Mouse (Mus musculus) heart, adult 8-10 months (tissue): ENCODE data around the gene Ccdc117. TPM values are rescaled to one million over a fixed set of nuclear protein-coding genes. Genes with fewer than 3 reads are reported as not detected.
A peak's percentile ranks its signal among the peaks of the same experiment; 100 is the strongest.
"Not testable (repeated sequence)": the region's sequence is repeated elsewhere in the genome, so short reads cannot be mapped to it uniquely, and the experiment has no call there.

ENCODE experiments used
- DNase-seq: peaks from one replicate; pipeline ENCODE4 v3.0.0; 2022; ENCODE audit warnings: low spot score
- total RNA-seq, 4 experiments: library from RNA; stranded (reverse); gene quantifications; 2 replicates each; pipeline ENCODE4 v1.2.4; 2022

Gene Ccdc117
- total RNA-seq, 4 experiments from 2014 or later: 19.8 to 27.1 (median 22.6) TPM

DNA sequence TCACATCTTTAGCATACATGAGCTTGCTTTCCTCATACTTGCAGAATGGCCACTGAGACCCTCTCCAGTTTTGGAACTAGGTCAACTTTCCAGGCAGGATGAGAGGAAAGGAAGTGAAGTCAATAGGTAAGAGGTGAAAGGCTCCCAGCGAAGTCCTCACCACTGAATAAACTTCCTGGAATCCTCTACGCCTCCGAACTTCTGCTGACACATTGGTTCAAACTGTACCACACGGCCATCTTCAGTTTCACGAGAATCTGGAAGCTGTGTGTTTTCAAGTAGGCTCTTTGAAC lies 31.9 kb downstream of the Ccdc117 start:
- DNase-seq: no peak

DNA sequence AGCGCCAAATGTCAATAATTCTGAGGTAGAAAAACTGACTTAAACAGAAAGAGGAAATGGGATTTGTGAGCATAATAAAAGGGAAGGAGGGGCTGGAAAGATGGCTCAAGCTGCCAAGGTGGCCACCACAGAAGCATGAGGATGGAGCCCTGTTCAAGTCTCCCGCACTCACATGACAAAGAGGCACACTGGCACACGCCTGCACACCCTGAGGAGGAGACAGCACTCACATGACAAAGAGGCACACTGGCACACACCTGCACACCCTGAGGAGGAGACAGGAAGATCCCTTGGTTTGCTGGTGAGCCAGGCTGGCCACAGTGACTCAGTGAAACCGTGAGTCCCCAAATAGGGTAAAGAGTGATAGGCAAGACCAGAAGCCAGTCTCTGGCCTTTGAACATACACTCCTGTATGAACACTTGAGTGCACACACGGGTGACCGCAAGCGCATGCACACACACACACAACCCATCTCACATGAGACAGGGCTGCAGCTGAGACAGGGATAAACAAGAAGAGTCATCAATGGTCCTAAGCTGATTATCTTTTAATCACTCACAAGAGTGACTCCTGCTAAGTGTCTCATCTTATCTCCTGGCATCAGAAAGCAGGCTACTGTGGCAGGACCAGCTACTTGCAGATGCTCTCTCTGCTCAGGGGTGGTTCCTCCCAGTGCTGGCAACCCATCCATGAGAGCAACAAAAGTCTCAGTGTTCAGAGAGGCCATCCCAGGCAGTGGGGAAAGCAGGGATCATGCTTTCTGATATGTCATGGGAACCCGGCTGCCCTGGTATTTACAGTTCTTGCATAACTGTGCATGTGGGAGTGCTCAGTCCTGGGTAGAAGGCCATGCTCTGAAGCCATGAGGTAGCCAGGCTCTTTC lies 32.5 kb downstream of the Ccdc117 start:
- no peak for DNase-seq

DNA sequence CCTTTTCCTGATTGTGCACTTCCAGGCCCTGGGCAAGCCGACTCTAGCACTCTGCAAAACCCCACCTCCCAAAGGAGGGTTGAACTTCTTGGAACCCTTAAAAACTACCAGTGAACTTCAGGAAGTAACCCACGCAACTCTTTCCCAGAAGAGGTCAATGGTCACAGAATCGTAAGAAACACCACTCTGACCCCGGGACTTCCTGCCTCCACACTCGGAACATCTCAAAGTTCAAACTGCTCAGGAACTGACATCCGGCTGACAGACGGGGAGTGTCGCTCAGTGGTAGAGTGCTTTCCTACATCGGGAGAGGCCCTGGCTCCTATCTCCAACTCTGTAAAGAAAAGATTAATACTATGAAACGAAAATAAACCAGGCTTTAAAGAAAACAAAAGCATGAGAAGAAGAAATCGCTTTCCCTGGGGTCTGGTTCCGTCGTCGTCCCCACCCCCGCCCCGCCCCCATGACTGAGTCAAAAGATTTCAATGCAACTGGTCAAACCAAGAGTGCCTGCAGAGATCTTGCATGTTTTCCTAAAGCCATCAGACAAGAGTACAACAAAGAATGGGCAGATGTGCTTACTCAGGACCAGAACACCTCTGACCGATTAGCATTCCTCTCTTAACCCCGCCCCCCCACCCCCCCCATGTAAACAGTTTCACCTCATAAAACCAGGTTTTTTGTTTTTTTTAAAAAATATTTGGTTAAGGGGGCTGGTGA lies 36.0 kb downstream of the Ccdc117 start:
- DNase-seq: peak; percentile 70

DNA sequence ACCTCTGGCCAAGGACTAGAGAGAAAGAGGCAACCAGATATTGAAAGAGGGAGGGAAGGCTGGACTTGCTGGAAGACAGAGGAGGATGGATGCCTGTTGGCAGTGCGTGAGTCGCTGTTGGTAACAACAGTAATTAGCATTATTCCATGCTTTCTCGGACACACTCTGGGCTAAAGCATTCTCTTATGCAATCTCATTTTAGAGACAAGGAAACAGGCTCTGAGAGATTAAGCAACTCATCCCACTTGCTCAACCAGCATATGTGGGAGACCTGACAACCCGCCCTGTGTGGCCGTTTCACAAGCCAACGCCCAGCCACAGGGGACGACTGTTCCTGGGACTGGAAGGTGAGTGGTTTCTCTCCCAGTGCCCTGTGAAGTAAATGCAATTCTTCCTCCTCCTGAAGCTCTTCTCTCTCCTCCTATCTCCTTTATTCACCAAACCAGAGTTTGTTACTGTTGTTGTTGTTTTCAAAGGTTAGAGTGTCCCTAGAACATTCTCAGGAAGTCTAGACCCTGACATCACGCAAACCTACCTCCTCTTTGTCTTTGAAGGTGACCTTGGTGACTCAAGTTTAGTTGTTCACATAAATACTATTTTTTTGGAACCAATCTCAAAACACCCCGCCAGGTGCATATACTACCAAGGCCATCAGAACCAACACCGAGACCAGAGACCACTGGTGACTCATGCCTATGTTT lies 39.5 kb downstream of the Ccdc117 start:
- DNase-seq: no peak

DNA sequence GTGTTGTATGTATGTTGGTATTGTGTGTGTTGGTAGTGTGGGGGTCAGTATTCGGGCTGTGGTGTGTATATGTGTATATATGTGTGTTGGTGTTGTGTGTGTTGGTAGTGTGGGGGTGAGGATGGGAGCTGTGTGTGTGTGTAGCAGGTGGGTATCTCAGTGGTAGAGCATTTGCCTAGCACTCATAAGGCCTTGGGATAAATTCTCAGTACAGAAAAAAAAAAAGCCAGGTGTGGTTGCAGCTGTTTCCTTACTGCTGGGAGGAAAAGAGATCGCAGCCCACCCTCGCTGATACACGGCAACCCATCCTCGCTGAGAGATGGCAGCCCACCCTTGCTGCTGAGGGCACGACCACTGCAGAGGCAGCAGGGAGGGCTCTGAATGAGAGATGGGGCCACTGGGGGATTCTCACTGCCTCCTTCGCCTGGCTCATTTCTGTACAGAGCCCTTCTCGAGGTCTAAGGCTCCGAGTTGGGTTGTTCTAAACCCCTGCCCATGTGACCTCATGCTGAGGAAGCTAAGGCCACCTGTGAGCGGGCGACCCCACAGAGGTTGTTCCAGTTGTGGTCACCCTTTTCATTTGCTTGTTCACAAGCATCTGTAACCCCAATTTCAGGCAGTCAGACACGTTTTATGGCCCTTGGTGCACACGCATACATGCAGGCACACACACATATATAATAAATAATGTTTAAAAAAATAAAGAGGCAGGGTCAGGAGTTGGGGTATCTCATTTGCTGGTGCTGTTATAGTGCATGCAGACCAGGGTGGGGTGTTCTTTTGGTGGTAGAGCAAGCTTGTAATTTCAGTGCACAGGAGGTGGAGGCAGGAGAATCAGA lies 40.9 kb downstream of the Ccdc117 start:
- DNase-seq: no peak

DNA sequence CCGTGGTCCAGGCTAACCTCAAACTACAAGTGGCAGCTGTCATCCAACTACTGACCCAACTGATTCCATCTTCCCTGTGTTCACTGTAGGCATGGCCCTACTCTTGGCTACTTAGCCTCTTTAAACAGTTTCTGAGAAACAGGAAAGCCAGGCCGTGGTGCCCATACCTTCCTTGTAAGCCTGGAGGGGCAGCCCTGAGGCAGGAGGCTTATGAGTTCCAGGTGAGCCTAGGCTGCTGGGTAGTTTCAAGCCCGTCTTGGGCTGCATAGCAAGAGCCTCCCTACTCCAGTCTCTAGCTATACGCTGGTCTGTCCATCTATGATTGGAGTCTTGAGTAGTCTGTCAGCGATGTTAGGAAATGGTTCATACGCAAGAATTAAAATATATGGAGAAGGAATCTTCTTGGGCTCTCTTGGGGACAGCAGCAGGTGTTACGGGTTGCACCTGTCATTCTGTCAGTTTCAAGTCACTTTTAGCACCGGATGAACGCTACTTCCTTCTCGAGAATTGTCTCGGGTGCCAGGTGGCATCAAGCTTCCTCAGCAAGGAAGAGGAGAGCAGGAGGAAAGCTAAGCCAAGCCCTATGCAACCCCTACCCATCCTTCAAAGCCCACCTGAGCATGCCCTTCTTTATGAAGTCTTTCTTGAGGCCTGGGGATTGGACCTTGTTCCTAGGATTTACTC lies 41.9 kb downstream of the Ccdc117 start:
- no peak for DNase-seq

DNA sequence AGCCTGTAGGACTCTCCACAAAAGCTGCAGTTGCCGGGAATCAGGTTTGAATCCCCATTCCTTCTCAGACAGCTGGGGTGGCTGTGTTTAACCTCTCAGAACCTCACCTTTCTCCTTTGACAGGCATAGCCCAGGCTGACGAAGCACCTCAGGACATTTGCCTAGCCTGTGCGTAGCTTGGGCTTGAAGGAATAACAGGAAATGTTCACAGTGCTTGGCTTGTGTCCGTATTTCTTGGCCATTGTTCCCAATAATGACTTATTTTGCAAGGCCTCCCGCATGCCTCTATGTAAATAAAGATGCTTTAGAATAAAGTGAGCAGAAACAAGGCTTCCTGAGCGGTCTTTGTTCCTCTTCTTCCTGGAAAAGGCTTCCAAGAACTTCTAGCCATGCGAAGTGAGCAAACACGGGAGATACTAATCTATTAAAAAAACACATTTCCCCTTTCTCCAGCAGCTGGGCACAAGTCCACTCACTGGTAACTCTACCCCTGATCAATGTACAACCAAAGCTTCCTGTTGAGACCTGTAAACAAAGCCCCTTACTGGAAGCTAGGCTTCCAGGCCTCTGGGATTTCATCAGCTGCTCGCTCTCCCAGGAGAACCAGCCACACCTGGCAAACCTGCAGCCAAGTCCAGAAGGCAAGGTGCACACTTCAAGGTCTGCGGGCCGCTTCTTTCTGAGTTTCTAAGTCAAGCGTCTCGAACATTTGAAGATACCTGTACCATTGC lies 42.9 kb downstream of the Ccdc117 start:
- DNase-seq: no peak

DNA sequence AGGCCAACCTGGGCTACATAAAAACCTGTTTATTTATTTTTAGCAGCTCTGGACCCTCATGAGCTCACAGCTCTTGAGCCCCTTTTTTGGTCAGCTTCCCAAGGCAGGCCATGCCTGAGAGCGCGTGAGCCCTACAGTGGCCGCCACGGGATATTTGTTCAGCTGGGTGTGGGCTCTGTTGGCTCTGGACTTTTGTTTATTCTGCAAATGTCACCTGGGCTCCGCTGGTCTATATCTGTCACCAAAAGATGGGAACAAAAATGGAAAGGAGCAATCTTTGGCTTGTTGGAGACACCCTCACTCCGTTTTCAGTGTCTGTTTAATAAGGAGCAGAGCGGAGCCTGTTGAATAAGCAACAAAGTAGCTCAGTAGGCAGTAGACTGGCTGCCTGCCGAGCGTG lies 43.6 kb downstream of the Ccdc117 start:
- DNase-seq: no peak

DNA sequence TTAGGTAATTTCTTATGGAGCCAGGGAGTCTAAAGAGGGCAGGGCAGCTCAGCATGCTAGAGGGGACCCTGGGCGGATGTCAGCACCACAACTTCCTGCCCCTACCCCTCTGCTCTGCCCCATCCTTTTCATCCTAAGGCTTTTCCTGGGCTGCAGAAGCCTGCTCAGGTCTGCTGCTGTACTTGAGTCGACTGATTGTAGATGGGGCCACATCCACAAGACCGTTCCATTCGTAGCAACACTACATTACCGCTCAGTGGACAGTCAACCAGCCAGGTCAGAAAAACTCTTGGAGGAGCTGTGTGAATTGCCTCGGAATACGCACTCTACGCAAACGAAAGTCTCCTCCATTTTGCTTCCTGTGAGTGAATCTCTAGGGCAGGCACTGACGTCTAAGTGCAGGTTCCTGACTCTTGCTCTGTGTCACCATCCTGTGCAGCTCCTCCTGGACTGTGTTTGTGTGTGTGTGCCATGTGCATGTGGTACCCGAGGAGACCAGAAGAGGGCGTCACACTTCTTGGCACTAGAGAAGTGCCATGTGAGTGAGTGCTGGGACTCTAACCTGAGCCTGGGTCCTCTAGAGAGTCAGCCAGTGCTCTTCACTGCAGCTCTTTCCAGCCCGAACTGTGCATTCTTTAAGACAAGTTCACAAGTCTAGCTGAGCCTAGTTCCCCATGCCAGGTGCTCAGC lies 45.3 kb downstream of the Ccdc117 start:
- no peak for DNase-seq

DNA sequence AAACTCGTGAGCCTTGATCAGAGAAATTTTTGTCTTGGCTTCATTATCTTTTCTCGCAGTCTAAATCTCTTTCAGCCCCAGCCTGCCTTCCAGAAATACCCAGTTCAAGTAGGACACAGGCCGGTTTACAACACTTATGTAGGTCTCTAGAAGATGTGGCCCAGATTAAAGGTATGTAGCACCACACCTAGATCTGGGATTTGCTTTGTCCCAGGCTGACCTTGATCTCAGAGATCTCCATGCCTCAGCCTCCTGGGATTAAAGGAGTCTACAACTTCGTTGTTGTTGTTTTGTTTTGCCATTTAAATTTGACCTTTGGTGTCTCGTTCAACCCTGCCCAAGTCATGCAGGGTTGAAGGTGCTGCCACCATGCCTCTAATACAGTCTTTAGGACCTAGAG lies 46.1 kb downstream of the Ccdc117 start:
- no peak for DNase-seq

DNA sequence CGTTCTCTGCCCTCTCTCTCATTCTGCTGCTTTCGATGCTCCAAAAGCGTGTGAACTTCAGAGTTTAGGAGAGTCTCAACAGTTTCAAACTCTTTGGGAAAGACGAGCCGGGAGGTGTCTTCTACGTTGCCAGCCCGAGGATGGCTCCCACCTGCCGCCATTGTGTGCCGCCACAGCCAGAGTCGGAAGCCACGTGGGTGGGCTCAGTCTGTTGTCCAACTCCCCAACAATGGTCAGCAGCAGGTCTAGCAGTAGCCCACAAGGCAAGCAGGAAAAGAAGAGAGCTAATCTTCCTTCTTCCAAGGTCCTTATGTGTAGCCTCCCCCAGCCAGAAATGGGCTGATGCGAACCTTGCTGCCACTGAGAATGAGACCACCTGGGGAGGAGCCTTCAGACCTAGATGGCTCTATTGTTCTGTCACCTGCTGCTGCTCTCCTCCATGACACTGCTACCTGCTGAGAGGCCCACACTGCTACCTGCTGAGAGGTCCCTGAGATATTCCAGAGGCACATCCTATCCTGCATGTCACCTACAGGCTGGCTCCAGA lies 46.6 kb downstream of the Ccdc117 start:
- no peak for DNase-seq

DNA sequence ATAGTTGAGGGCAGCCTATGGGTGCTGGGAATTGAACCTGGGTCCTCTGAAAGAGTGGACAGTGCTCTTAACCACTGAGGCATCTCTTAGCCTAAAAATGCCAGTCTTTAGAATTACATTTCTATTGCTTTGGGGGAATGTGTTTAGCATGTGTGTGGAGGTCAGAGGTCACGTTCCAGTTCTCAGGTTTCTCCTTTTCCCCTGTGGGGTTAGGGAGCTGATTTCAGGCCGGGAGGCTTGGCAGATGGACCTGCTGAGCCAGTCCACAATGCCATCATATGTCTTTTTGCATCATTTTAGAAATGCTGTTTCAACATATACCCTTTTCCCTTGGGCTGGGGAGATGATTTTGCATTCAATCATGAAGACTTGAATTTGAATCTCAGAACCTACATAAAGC lies 48.1 kb downstream of the Ccdc117 start:
- DNase-seq: no peak

DNA sequence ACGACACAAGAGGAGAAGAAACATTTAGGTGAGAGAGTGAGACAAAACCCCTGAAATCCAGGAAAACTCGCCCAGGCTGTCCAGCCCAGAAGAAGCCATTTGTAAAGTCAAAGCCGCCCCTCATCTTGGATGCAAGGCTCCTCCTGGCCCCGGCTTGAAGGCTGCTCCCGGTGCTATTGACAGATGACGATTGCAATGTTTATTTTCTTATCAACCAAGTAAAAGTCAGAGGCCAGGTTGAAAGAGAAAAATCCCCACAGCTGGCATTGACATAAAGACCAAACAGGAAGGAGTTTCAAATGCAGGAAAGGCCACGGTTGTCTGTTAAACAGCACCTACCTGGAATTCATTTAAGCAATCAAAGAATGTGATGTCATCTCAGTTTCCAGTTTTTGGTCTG lies 50.1 kb downstream of the Ccdc117 start:
- DNase-seq: no peak

DNA sequence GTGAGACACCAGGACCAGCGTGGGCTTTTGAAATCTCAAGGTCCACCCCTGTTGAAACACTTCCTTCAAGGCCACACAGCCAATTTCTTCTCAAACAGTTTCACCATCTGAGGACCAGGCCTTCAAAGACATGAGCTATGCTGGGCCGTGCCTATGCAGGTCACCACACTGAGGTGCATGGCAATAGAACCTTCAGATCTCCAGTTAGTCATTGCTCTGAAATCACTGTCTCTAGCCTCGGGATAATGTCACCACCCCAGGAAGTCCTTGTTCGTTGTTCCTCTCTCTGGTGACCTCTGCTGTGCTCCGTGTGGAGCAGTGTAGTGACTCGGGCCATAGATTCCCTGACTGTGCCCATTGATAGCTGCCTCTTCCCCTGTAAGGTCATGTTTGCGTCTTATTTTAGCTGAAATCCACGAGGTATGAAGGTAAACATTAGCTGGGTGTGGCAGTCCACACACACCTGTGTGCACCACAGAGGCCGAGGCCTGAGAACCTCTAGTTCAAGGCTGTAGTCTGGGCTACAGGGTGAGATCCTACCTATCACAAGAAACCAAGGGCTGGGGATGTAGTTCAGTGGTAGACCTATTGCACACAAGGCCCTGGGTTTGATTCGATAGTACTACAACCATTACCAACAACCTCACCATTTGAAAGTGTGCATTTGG lies 50.9 kb downstream of the Ccdc117 start:
- DNase-seq: no peak

DNA sequence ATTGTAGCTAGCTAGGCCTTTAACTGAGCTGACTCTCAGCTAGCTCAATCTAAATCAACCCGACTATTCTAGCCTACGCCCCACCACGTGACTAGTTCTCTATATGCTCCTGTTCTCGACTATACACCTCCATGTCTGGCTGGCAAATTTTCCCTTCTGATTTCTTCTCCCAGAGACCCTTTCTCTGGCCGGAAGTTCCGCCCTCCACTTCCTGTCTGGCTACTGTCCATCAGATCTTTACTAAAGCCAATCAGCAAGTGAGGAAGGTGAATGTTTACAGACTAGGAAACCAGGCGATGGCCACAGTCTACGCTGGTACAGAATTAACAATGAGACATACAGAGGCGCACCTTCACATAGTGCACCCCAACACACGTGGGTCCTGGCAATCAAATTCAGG lies 52.6 kb downstream of the Ccdc117 start:
- not testable (repeated sequence) for DNase-seq

DNA sequence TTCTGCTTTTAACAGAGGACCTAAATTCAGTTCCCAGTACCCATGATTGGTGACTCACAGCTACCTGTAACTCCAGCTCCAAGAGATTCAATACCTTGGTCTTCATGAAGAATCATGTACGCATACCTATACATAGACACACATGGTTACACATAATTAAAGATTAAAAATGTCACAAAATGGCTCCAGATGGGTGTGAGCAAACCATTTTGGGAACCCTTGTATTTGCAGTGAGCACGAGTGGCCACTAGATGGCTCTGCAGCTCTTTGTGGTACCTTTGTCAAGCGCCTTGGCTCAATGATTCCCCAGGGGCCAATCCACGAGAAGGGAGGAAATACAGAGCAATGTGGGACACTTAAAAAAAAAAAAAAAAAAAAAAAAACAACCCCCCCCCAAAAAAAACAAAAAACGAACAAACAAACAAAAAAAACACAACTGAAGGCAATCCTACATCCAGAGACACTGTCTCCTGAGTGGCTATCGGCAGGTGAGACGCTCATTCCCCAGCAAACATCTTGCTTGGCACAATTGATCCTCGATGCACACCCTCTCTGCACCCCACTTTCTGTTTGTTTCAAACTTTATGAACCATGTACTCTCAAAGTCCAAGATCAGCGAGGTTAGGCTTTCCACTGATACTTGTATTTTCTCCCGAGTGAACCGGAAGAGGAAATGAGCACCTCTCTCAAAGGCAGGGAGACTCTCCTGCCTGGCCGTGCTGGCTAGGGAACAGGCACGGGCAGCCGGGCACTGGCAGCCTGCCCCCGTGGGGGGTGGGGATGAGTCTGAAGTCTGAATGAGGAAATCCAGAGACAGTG lies 56.6 kb downstream of the Ccdc117 start:
- peak; percentile 86 for DNase-seq

DNA sequence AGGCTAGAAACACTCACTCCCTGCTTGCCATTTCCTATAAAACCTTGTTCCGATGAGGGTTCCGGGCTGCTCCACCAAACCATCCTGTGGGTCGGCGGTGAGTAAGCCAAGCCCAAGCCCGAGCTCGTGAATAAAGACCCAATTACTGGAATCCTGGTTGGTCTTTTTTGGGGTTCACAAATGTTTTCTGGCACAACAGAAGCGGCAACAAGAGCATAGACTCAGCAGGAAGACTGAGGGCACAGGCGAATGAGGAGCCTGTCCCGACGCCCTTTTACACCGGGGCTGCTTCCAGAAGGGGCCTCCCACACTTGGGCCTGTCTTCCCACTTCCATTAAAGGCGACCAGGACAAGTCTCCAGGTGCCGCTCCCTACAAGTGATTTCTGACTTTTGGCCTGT lies 59.4 kb downstream of the Ccdc117 start:
- no peak for DNase-seq
